Mouse (Mus musculus) retina, adult 2 months (tissue): ENCODE data around the gene Lrmda.

Experiments
- DNase-seq: peaks from one replicate; pipeline ENCODE4 v3.0.0-alpha.2; 2012; ENCODE audit warnings: low read depth, low spot score

Gene Lrmda

GRCm38 (mm10) chr14:22647879-22648611 is 628.5 kb downstream of the Lrmda start:
- no peak for DNase-seq

GRCm38 (mm10) chr14:22649411-22649911 is 629.9 kb downstream of the Lrmda start:
- DNase-seq = no peak

- no peak for DNase-seq
Observed at GRCm38 (mm10) chr14:22649985-22650984, 630.8 kb downstream of the Lrmda start.

GRCm38 (mm10) chr14:22651131-22651952 is 631.8 kb downstream of the Lrmda start:
- no peak for DNase-seq

GRCm38 (mm10) chr14:22662496-22662895 is 643.0 kb downstream of the Lrmda start:
- DNase-seq = no peak

GRCm38 (mm10) chr14:22666437-22666836 is 646.9 kb downstream of the Lrmda start:
- no peak for DNase-seq

GRCm38 (mm10) chr14:22668302-22668701 is 648.8 kb downstream of the Lrmda start:
- no peak for DNase-seq

- no peak for DNase-seq
Observed at GRCm38 (mm10) chr14:22668711-22669110, 649.2 kb downstream of the Lrmda start.

GRCm38 (mm10) chr14:22673581-22673980 is 654.1 kb downstream of the Lrmda start:
- DNase-seq = no peak

GRCm38 (mm10) chr14:22679008-22679704 is 659.6 kb downstream of the Lrmda start:
- no peak for DNase-seq

- no peak for DNase-seq
Observed at GRCm38 (mm10) chr14:22679705-22680643, 660.5 kb downstream of the Lrmda start.

- no peak for DNase-seq
Observed at GRCm38 (mm10) chr14:22686886-22687285, 667.4 kb downstream of the Lrmda start.

GRCm38 (mm10) chr14:22688399-22688798 is 668.9 kb downstream of the Lrmda start:
- DNase-seq = no peak

- no peak for DNase-seq
Observed at GRCm38 (mm10) chr14:22695448-22695847, 675.9 kb downstream of the Lrmda start.

- DNase-seq = no peak
Observed at GRCm38 (mm10) chr14:22695931-22696365, 676.4 kb downstream of the Lrmda start.

GRCm38 (mm10) chr14:22700236-22700635 is 680.7 kb downstream of the Lrmda start:
- no peak for DNase-seq

GRCm38 (mm10) chr14:22700690-22701089 is 681.2 kb downstream of the Lrmda start:
- no peak for DNase-seq

GRCm38 (mm10) chr14:22707958-22708701 is 688.6 kb downstream of the Lrmda start:
- no peak for DNase-seq
